Mouse (Mus musculus): Measurements from ENCODE around the gene Comp. TPM values are rescaled to one million over a fixed set of nuclear protein-coding genes. Genes with fewer than 3 reads are reported as not detected.

Comp gene
- 10 to 100 TPM in 2 of 4 experiments, 1 to 10 TPM in 2; 2.7 to 16.7 (median 8.4) TPM for total RNA-seq (2022)

- no peak for DNase-seq (ENCODE audit: low spot score in 2 of 2)
Observed at GRCm38 (mm10) chr8:70373397-70374317, at the start of gene Comp. Gene Comp, plus strand, starts transcription at chr8:70373558.

- DNase-seq (ENCODE audit: low spot score in 2 of 2): no peak
Observed at GRCm38 (mm10) chr8:70323716-70324115, 49.6 kb upstream of the Comp start.

GRCm38 (mm10) chr8:70327512-70327911 is 45.8 kb upstream of the Comp start:
- no peak for DNase-seq (ENCODE audit: low spot score in 2 of 2)

- no peak for DNase-seq (ENCODE audit: low spot score in 2 of 2)
Observed at GRCm38 (mm10) chr8:70329124-70329834, 44.1 kb upstream of the Comp start, which contains the start of gene Gdf1. Gene Gdf1, plus strand, starts transcription at chr8:70329817.

GRCm38 (mm10) chr8:70329835-70330740 is 43.3 kb upstream of the Comp start:
- DNase-seq (ENCODE audit: low spot score in 2 of 2): no peak

GRCm38 (mm10) chr8:70330741-70331364 is 42.5 kb upstream of the Comp start:
- DNase-seq (ENCODE audit: low spot score in 2 of 2): no peak

GRCm38 (mm10) chr8:70331526-70331925 is 41.8 kb upstream of the Comp start:
- DNase-seq (ENCODE audit: low spot score in 2 of 2): no peak

- DNase-seq (ENCODE audit: low spot score in 2 of 2): peak; percentile 38 to 59
Observed at GRCm38 (mm10) chr8:70332070-70332877, 41.1 kb upstream of the Comp start.

- DNase-seq (ENCODE audit: low spot score in 2 of 2): no peak
Observed at GRCm38 (mm10) chr8:70332878-70333202, 40.5 kb upstream of the Comp start.

- no peak for DNase-seq (ENCODE audit: low spot score in 2 of 2)
Observed at GRCm38 (mm10) chr8:70338931-70339330, 34.4 kb upstream of the Comp start.

GRCm38 (mm10) chr8:70340659-70341058 is 32.7 kb upstream of the Comp start:
- DNase-seq (ENCODE audit: low spot score in 2 of 2): no peak

- DNase-seq (ENCODE audit: low spot score in 2 of 2): no peak
Observed at GRCm38 (mm10) chr8:70342007-70342406, 31.4 kb upstream of the Comp start.

GRCm38 (mm10) chr8:70343076-70343475 is 30.3 kb upstream of the Comp start:
- DNase-seq (ENCODE audit: low spot score in 2 of 2): no peak

GRCm38 (mm10) chr8:70343696-70344095 is 29.7 kb upstream of the Comp start:
- no peak for DNase-seq (ENCODE audit: low spot score in 2 of 2)

- DNase-seq (ENCODE audit: low spot score in 2 of 2): no peak
Observed at GRCm38 (mm10) chr8:70344279-70344678, 29.1 kb upstream of the Comp start.

GRCm38 (mm10) chr8:70347443-70347842 is 25.9 kb upstream of the Comp start:
- DNase-seq (ENCODE audit: low spot score in 2 of 2): no peak

- DNase-seq (ENCODE audit: low spot score in 2 of 2): no peak
Observed at GRCm38 (mm10) chr8:70347860-70348420, 25.4 kb upstream of the Comp start.

GRCm38 (mm10) chr8:70351035-70351999 is 22.0 kb upstream of the Comp start:
- no peak for DNase-seq (ENCODE audit: low spot score in 2 of 2)

GRCm38 (mm10) chr8:70352000-70352384 is 21.4 kb upstream of the Comp start:
- no peak for DNase-seq (ENCODE audit: low spot score in 2 of 2)

Measured in gastrocnemius, adult 8-10 months (tissue).